Mouse (Mus musculus) liver, adult (tissue): ENCODE data around the gene Cyp27b1.

Source experiments
- GATA4 ChIP-seq: IDR thresholded peaks from 2 replicates; pipeline ENCODE4 v1.6.1; 2014; ENCODE audit warnings: mild to moderate bottlenecking, low read length; ENCODE audit not compliant: insufficient replicate concordance

Cyp27b1 gene

DNA sequence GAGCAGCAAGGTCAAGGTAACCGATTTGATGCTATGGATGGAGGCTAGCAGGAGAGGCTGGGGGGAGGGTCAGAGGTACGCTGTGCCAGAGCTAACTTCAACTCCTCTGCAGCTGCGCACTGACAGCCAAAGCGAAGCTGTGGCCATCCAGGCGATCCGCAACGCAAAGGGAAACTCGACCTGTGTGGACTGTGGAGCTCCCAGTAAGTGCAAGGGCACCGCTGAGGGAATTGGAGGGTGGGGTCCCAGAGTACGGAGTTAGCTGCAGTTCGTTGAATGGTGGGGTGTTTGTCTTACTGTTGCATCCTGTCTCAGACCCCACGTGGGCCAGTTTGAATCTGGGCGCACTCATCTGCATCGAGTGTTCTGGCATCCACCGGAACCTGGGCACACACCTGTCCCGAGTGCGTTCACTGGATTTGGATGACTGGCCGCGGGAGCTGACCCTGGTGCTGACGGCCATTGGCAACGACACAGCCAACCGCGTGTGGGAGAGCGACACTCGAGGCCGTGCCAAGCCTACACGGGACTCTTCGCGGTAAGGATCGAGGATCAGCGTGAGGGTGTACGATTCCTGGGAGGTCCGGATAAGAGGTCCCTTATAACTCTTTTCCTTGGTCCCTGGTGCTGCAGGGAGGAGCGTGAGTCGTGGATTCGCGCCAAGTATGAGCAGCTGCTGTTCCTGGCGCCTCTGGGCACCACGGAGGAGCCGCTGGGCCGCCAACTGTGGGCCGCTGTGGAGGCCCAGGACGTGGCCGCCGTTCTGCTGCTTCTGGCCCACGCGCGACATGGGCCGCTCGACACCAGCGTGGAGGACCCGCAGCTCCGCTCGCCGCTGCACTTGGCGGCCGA, 42.7 kb downstream of the Cyp27b1 start:
- no peak for TF ChIP-seq GATA4

DNA sequence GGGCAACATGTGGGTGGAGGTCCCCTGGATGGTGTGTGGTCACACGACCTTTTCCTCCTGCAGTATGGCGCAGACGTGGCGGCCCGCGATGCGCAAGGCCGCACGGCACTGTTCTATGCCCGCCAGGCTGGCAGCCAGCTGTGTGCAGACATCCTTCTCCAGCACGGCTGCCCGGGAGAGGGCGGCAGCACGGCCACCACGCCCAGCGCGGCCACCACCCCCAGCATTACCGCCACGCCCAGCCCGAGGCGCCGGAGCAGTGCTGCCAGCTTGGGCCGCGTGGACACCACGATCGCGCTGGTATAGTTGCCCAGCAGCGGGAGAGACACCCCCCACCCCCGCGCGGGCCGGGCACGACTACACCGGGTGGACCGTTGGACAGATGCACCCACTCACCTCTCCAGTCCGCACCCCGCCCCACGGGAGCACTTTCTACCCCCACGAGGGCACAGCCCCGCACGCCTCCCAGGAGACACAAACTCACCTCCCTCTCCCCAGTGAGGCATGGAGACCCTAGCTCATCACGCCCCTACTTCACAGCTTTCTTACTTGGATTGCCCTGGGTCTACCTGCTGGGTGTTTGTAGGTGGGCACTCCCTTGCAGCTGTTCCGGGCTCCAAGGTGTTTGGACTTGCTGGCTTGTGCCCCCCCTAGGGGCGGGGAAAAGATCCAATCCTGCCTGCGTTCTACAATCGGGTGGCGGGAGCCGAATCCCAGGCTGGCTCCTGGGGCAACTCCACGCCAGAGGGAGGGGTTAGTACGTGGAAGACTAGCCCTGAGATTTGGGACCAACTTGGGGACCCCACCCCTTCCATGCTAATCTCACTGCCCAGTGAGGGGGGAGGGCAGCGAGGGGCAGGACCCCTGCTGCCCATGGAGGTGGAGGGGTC, 43.7 kb downstream of the Cyp27b1 start:
- no peak for TF ChIP-seq GATA4

DNA sequence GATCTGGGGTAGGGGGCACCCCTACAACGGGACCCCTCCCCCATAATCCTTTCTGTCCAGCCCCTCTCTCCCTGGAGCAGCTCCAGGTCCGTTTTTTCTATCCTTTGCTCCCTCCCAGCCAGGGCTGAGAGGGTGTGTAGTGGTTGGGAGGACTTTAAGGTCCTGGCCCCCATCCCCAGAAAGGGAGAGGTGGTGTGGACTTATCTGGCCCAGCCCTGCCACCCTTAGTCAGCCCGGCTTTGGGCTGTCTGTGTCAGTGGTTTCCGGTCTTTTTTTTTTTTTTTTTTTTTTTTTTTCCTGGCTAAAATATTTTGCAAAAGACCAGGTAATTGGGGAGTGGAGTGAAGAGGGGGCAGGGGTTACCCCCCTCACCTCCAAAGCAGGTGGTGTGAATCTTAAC, 44.7 kb downstream of the Cyp27b1 start:
- no peak for TF ChIP-seq GATA4

DNA sequence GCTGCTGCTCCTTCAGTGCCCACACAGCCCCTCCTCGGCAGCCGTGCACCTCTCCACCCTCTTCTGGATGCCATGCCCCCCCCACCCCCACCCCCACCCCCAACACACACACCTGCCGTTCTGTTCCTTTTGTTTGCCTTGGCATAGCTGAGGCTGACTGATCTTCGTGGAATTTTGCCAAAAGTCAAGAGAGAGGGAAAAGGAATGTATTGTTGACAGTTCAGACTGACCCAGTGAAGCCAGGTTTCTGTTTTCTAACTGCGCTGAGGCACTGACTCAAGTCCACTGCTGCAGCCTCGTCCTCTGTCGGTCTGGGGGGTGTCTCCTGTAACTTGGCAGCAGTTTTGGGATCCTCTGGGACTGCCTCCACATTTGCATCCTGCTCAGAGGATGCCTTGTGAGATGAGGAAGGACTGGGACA, 46.3 kb downstream of the Cyp27b1 start:
- no peak for TF ChIP-seq GATA4

DNA sequence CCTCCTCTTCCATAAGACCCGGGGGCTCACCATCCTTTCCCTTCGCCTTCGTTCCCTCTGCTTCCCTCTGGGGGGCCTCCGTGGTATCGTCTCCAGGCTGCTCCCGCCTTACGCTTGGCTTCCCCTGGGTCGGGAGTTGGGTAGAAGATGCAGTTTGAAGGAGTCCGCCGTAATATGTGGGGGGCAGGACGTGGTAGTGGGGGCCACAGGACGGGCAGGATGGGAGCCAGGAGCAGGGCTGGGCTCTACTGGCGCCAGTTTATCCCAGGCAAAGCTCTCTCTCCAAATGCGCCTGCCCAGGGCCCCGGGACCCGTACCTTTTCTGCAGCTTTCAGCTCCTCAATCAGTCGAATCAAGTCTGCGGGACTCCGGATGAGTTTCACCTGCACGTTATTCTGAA, 50.5 kb downstream of the Cyp27b1 start:
- no peak for TF ChIP-seq GATA4

DNA sequence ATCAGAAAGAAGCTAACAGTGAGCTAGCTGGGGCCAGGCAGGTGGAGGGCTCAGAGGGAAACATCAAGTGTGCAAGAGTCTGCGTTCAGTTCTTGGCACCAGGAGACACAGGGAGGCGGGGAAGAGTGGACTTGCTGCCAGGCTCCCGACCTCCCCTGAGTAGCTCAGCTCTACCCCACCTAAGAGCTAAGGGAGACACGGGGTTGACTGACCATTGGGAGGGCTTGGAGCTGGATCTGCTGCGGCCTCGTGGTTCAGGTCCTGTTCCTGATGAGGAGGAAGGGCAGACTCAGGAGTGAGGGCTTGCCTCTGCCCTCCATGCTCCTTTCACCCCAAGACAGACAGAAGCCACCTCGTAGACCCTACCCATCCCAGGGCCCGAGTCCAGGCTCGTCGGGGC, 51.1 kb downstream of the Cyp27b1 start:
- no peak for TF ChIP-seq GATA4

DNA sequence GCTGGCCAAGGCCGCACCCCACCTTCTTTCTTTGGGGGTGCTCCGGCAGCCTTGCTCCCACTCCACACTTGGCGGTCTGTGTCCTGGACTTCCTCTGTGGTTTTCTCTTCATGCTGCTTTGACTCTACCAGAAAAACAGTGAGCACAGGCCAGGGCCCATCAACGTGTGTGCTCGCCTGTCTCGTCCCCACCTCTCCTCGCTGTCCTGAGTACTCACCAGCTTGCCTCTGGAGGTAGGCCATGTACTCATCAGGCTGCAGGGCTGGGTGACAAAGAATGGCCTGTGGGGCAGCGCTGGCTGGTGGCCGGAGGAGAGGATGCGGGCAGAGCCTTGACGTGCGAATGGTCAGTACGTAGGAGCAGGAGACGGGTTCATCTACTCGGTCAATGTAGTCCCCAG, 51.8 kb downstream of the Cyp27b1 start:
- TF ChIP-seq GATA4, result no peak

DNA sequence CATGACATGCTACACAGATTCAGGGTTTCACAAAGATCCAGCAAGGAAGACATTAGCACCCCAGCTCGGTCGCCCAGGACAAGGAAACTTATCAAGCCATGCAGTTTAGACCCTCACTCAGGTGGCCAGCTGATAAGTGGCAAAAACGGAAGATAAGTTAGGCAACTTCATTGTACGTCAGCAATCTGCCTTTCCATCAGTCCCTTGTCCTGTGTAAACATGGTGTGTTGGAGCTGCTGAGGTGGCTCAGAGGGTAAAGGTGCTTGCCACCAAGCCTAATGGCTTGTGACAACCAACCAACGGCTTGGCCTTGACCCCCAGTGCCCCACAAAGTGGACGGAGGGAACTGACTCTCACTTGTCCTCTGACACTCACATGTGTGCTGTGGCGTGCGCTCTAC, 52.4 kb downstream of the Cyp27b1 start:
- no peak for TF ChIP-seq GATA4

DNA sequence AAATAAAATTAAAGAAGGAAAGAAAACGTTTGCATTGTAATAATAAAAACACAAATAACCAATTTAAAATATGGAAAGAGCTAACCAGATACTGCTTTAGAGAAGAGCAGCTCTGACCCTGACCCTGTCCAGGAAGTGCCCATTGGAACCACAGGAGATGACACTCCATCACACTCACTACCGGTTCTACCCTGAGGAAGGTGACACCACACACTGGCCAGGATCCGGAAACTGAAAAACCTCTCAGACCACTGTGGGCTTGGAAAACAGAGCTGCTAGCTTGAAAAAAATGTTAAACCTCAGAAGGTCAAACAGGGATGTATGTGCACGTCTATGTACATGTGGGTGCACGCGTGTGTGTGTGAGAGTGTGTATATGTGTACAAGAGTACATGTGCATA, 53.1 kb downstream of the Cyp27b1 start:
- no peak for TF ChIP-seq GATA4
